Mouse (Mus musculus) layer of hippocampus, postnatal 14 days (tissue): ENCODE measurements around the gene Dclk3. TPM values are rescaled to one million over a fixed set of nuclear protein-coding genes. Genes with fewer than 3 reads are reported as not detected.

Experiments used
- DNase-seq, 2 experiments: peaks; one replicate each; pipeline ENCODE4 v3.0.0; 2021 to 2022; ENCODE audit warnings: low spot score in 2 of 2, mixed read lengths in 1 of 2
- long read RNA-seq, 2 experiments: library from polyadenylated mRNA; stranded (forward); transcript quantifications; one replicate each; pipeline ENCODE4 v2.0.0; 2021
- total RNA-seq, 2 experiments: library from RNA; stranded (reverse); gene quantifications; 2 replicates each; pipeline ENCODE4 v1.2.3; 2021

Dclk3 gene
- total RNA-seq, result 1 to 10 TPM; 6.7 to 7.9 TPM
- long read RNA-seq, experiment 1, transcript Dclk3-201 (5 exons, 3,005 nt), result major isoform, 5 of 5 reads
- long read RNA-seq, experiment 1, partial matches to known transcripts, result 0 of 5 reads
- long read RNA-seq, experiment 1, other reads (novel, unspliced or antisense), result 0 of 5 reads
- long read RNA-seq, experiment 2, transcript Dclk3-201 (5 exons, 3,005 nt), result major isoform, 8 of 10 reads
- long read RNA-seq, experiment 2, partial matches to known transcripts, result 1 of 10 reads
- long read RNA-seq, experiment 2, other reads (novel, unspliced or antisense), result 1 of 10 reads

GRCm38 (mm10) chr9:111438904-111439835, at the start of gene Dclk3:
Gene Dclk3, plus strand, starts transcription at chr9:111439081.
- no peak for DNase-seq

- no peak for DNase-seq
Measured at GRCm38 (mm10) chr9:111390016-111390415, 48.9 kb upstream of the Dclk3 start.

GRCm38 (mm10) chr9:111391036-111391435, 47.8 kb upstream of the Dclk3 start:
- DNase-seq, result no peak

- no peak for DNase-seq
Measured at GRCm38 (mm10) chr9:111391926-111392442, 46.9 kb upstream of the Dclk3 start.

- no peak for DNase-seq
Measured at GRCm38 (mm10) chr9:111395265-111395664, 43.6 kb upstream of the Dclk3 start.

- DNase-seq, result no peak
Measured at GRCm38 (mm10) chr9:111398059-111398458, 40.8 kb upstream of the Dclk3 start.

- no peak for DNase-seq
Measured at GRCm38 (mm10) chr9:111400089-111400488, 38.8 kb upstream of the Dclk3 start.

GRCm38 (mm10) chr9:111403159-111403558, 35.7 kb upstream of the Dclk3 start:
- no peak for DNase-seq

GRCm38 (mm10) chr9:111404346-111405079, 34.4 kb upstream of the Dclk3 start:
- no peak for DNase-seq

GRCm38 (mm10) chr9:111405080-111405428, 33.8 kb upstream of the Dclk3 start:
- no peak for DNase-seq

- DNase-seq, result no peak
Measured at GRCm38 (mm10) chr9:111408012-111408411, 30.9 kb upstream of the Dclk3 start.

GRCm38 (mm10) chr9:111408427-111408826, 30.5 kb upstream of the Dclk3 start:
- DNase-seq, result no peak

- DNase-seq, result peak; percentile 59 to 78
Measured at GRCm38 (mm10) chr9:111412471-111413160, 26.3 kb upstream of the Dclk3 start.

GRCm38 (mm10) chr9:111421862-111422261, 17.0 kb upstream of the Dclk3 start:
- DNase-seq, result no peak

GRCm38 (mm10) chr9:111422567-111422966, 16.3 kb upstream of the Dclk3 start:
- DNase-seq, result no peak

GRCm38 (mm10) chr9:111425113-111425512, 13.8 kb upstream of the Dclk3 start:
- DNase-seq, result no peak

GRCm38 (mm10) chr9:111425952-111426351, 12.9 kb upstream of the Dclk3 start:
- DNase-seq, result no peak

GRCm38 (mm10) chr9:111427891-111428555, 10.9 kb upstream of the Dclk3 start:
- DNase-seq, result no peak

- no peak for DNase-seq
Measured at GRCm38 (mm10) chr9:111428698-111429362, 10.1 kb upstream of the Dclk3 start.

GRCm38 (mm10) chr9:111429363-111429750, 9.5 kb upstream of the Dclk3 start:
- no peak for DNase-seq
